Mouse (Mus musculus): Measurements from ENCODE around the gene Dnajc11.

The Dnajc11 gene

GRCm38 (mm10) chr4:151985886-151986285, 52.4 kb downstream of the Dnajc11 start:
- DNase-seq (ENCODE audit: low read depth, low spot score) = no peak

GRCm38 (mm10) chr4:151986650-151987049, 53.2 kb downstream of the Dnajc11 start:
- DNase-seq (ENCODE audit: low read depth, low spot score) = no peak

GRCm38 (mm10) chr4:151988014-151988341, 54.5 kb downstream of the Dnajc11 start:
- no peak for DNase-seq (ENCODE audit: low read depth, low spot score)

- no peak for DNase-seq (ENCODE audit: low read depth, low spot score)
These were observed 55.0 kb downstream of the Dnajc11 start, which contains the start of gene Thap3 for GRCm38 (mm10) chr4:151988342-151989109. Gene Thap3 (minus strand): TSS chr4:151988997.

GRCm38 (mm10) chr4:151989110-151989488, 55.6 kb downstream of the Dnajc11 start:
- DNase-seq (ENCODE audit: low read depth, low spot score) = no peak

- no peak for DNase-seq (ENCODE audit: low read depth, low spot score)
These were observed 58.6 kb downstream of the Dnajc11 start for GRCm38 (mm10) chr4:151992091-151992490.

- no peak for DNase-seq (ENCODE audit: low read depth, low spot score)
These were observed 59.5 kb downstream of the Dnajc11 start for GRCm38 (mm10) chr4:151993035-151993434.

GRCm38 (mm10) chr4:151994228-151995171, 61.0 kb downstream of the Dnajc11 start:
- DNase-seq (ENCODE audit: low read depth, low spot score) = no peak

- no peak for DNase-seq (ENCODE audit: low read depth, low spot score)
These were observed 62.1 kb downstream of the Dnajc11 start for GRCm38 (mm10) chr4:151995371-151996172.

- DNase-seq (ENCODE audit: low read depth, low spot score) = peak; percentile 98
These were observed 62.9 kb downstream of the Dnajc11 start, which contains the start of gene Phf13 for GRCm38 (mm10) chr4:151996173-151996950. Gene Phf13 (minus strand): TSS chr4:151996258.

GRCm38 (mm10) chr4:151996951-151997222, 63.4 kb downstream of the Dnajc11 start:
- no peak for DNase-seq (ENCODE audit: low read depth, low spot score)

GRCm38 (mm10) chr4:151997701-151998100, 64.2 kb downstream of the Dnajc11 start:
- no peak for DNase-seq (ENCODE audit: low read depth, low spot score)

GRCm38 (mm10) chr4:151999481-151999880, 66.0 kb downstream of the Dnajc11 start:
- DNase-seq (ENCODE audit: low read depth, low spot score) = no peak

GRCm38 (mm10) chr4:152000906-152001305, 67.4 kb downstream of the Dnajc11 start:
- peak; percentile 71 for DNase-seq (ENCODE audit: low read depth, low spot score)

- no peak for DNase-seq (ENCODE audit: low read depth, low spot score)
These were observed 67.8 kb downstream of the Dnajc11 start for GRCm38 (mm10) chr4:152001335-152001734.

- no peak for DNase-seq (ENCODE audit: low read depth, low spot score)
These were observed 68.6 kb downstream of the Dnajc11 start for GRCm38 (mm10) chr4:152002063-152002462.

GRCm38 (mm10) chr4:152006137-152006536, 72.6 kb downstream of the Dnajc11 start:
- DNase-seq (ENCODE audit: low read depth, low spot score) = no peak

- no peak for DNase-seq (ENCODE audit: low read depth, low spot score)
These were observed 73.3 kb downstream of the Dnajc11 start for GRCm38 (mm10) chr4:152006812-152007211.

GRCm38 (mm10) chr4:152007481-152008147, 74.1 kb downstream of the Dnajc11 start:
- no peak for DNase-seq (ENCODE audit: low read depth, low spot score)

- DNase-seq (ENCODE audit: low read depth, low spot score) = no peak
These were observed 74.6 kb downstream of the Dnajc11 start for GRCm38 (mm10) chr4:152008148-152008500.

GRCm38 (mm10) chr4:152008622-152009075, 75.2 kb downstream of the Dnajc11 start, which contains the start of gene Klhl21:
Gene Klhl21 (plus strand): TSS chr4:152008803.
- peak; percentile 94 for DNase-seq (ENCODE audit: low read depth, low spot score)
